Mouse (Mus musculus) MEL (cell line): Measurements from ENCODE around the gene Rab11fip3. TPM values are rescaled to one million over a fixed set of nuclear protein-coding genes. Genes with fewer than 3 reads are reported as not detected.

Source experiments
- polyA plus RNA-seq, 2 experiments: library from polyadenylated mRNA; stranded (reverse) in 1 of 2; unstranded in 1 of 2; fragments of >175 nt in 1 of 2; fragments of >200 nt in 1 of 2; gene quantifications; 2 replicates each; pipeline versions ENCODE4 v1.2.1 to v1.2.4; 2012; ENCODE audit warnings: low replicate concordance in 2 of 2, low read depth in 1 of 2; ENCODE audit not compliant: insufficient read length in 2 of 2, insufficient read depth in 1 of 2, missing spikeins in 1 of 2
- total RNA-seq: library from RNA; depleted of rRNA; stranded (reverse); fragments of 300-350 nt; gene quantifications from 2 replicates; pipeline ENCODE4 v1.2.3, GENCODE M21; 2012; rRNA removed

Gene Rab11fip3
- total and polyA plus RNA-seq, 3 experiments: 3.2 to 18.9 TPM; not detected in 1

Other genes with a start within 250 kb of the Rab11fip3 start
- gene Wdr24, start 245.9 kb downstream of the Rab11fip3 start, total RNA-seq: 29.4 and 38.8 TPM in 2 replicates
- 10 to 100 TPM in 1 of 2 experiments, not detected in 1; 35.0 TPM for gene Wdr24, start 245.9 kb downstream of the Rab11fip3 start, polyA plus RNA-seq
- 12.9 and 13.1 TPM in 2 replicates for gene Jmjd8, start 240.7 kb downstream of the Rab11fip3 start, total RNA-seq
- 10 to 100 TPM in 1 of 2 experiments, not detected in 1; 23.9 TPM for gene Jmjd8, start 240.7 kb downstream of the Rab11fip3 start, polyA plus RNA-seq
- 74.0 and 75.0 TPM in 2 replicates for gene Stub1, start 236.2 kb downstream of the Rab11fip3 start, total RNA-seq
- gene Stub1, start 236.2 kb downstream of the Rab11fip3 start, polyA plus RNA-seq: 10 to 100 TPM in 1 of 2 experiments, not detected in 1; 99.7 TPM
- 1.4 TPM in 2 replicates for gene Rhbdl1, start 232.3 kb downstream of the Rab11fip3 start, total RNA-seq
- gene Rhbdl1, start 232.3 kb downstream of the Rab11fip3 start, polyA plus RNA-seq: 1 to 10 TPM in 1 of 2 experiments, not detected in 1; 4.0 TPM
- gene Gm20683, start 227.8 kb downstream of the Rab11fip3 start, total RNA-seq: 2.8 and 4.9 TPM in 2 replicates
- 1 to 10 TPM in 1 of 2 experiments, not detected in 1; 6.8 TPM for gene Gm20683, start 227.8 kb downstream of the Rab11fip3 start, polyA plus RNA-seq
- gene Rhot2, start 224.7 kb downstream of the Rab11fip3 start, total RNA-seq: 24.9 and 29.1 TPM in 2 replicates
- 10 to 100 TPM in 1 of 2 experiments, not detected in 1; 54.5 TPM for gene Rhot2, start 224.7 kb downstream of the Rab11fip3 start, polyA plus RNA-seq
- gene Wdr90, start 208.1 kb downstream of the Rab11fip3 start, total RNA-seq: 22.5 and 23.7 TPM in 2 replicates
- gene Wdr90, start 208.1 kb downstream of the Rab11fip3 start, polyA plus RNA-seq: 10 to 100 TPM in 1 of 2 experiments, not detected in 1; 44.5 TPM
- 73.9 and 88.9 TPM in 2 replicates for gene Mcrip2, start 200.8 kb downstream of the Rab11fip3 start, total RNA-seq
- gene Mcrip2, start 200.8 kb downstream of the Rab11fip3 start, polyA plus RNA-seq: 100 to 1,000 TPM; 107 to 281 TPM
- gene Mettl26, start 194.5 kb downstream of the Rab11fip3 start, total RNA-seq: 31.7 and 33.6 TPM in 2 replicates
- gene Mettl26, start 194.5 kb downstream of the Rab11fip3 start, polyA plus RNA-seq: 10 to 100 TPM in 1 of 2 experiments, not detected in 1; 50.6 TPM
- 0.13 and 0.19 TPM in 2 replicates for gene Wfikkn1, start 188.7 kb downstream of the Rab11fip3 start, total RNA-seq
- under 1 TPM in 1 of 2 experiments, not detected in 1; 0.53 TPM for gene Wfikkn1, start 188.7 kb downstream of the Rab11fip3 start, polyA plus RNA-seq
- gene Rab40c, start 149.8 kb downstream of the Rab11fip3 start, total RNA-seq: 3.7 and 4.8 TPM in 2 replicates
- gene Rab40c, start 149.8 kb downstream of the Rab11fip3 start, polyA plus RNA-seq: 10 to 100 TPM in 1 of 2 experiments, not detected in 1; 23.2 TPM
- 50.7 and 67.8 TPM in 2 replicates for gene Pigq, start 124.6 kb downstream of the Rab11fip3 start, total RNA-seq
- gene Pigq, start 124.6 kb downstream of the Rab11fip3 start, polyA plus RNA-seq: 100 to 1,000 TPM; 193 to 825 TPM
- 0.16 and 0.23 TPM in 2 replicates for gene Nhlrc4, start 124.6 kb downstream of the Rab11fip3 start, total RNA-seq
- under 1 TPM in 1 of 2 experiments, not detected in 1; 0.19 TPM for gene Nhlrc4, start 124.6 kb downstream of the Rab11fip3 start, polyA plus RNA-seq
- gene A930017K11Rik, start 117.0 kb downstream of the Rab11fip3 start, total RNA-seq: not detected in 2 replicates
- gene A930017K11Rik, start 117.0 kb downstream of the Rab11fip3 start, polyA plus RNA-seq: not detected
- 5.6 and 6.2 TPM in 2 replicates for gene Capn15, start 83.8 kb downstream of the Rab11fip3 start, total RNA-seq
- gene Capn15, start 83.8 kb downstream of the Rab11fip3 start, polyA plus RNA-seq: 10 to 100 TPM in 1 of 2 experiments, not detected in 1; 16.2 TPM
- 6.5 TPM in 2 replicates for gene Decr2, start 20.8 kb upstream of the Rab11fip3 start, total RNA-seq
- 10 to 100 TPM in 1 of 2 experiments, not detected in 1; 11.3 TPM for gene Decr2, start 20.8 kb upstream of the Rab11fip3 start, polyA plus RNA-seq
- 89.1 and 115 TPM in 2 replicates for gene Nme4, start 26.0 kb upstream of the Rab11fip3 start, total RNA-seq
- gene Nme4, start 26.0 kb upstream of the Rab11fip3 start, polyA plus RNA-seq: 100 to 1,000 TPM; 125 to 430 TPM
- gene Tmem8, start 43.7 kb upstream of the Rab11fip3 start, total RNA-seq: 4.4 and 4.7 TPM in 2 replicates
- 10 to 100 TPM in 1 of 2 experiments, not detected in 1; 16.7 TPM for gene Tmem8, start 43.7 kb upstream of the Rab11fip3 start, polyA plus RNA-seq
- gene Mrpl28, start 53.9 kb upstream of the Rab11fip3 start, total RNA-seq: 164 and 165 TPM in 2 replicates
- 100 to 1,000 TPM; 148 to 174 TPM for gene Mrpl28, start 53.9 kb upstream of the Rab11fip3 start, polyA plus RNA-seq
- 32.1 and 33.5 TPM in 2 replicates for gene Axin1, start 69.1 kb upstream of the Rab11fip3 start, total RNA-seq
- 10 to 100 TPM in 1 of 2 experiments, not detected in 1; 54.2 TPM for gene Axin1, start 69.1 kb upstream of the Rab11fip3 start, polyA plus RNA-seq
- gene Pdia2, start 129.5 kb upstream of the Rab11fip3 start, total RNA-seq: 11.2 and 12.5 TPM in 2 replicates
- 10 to 100 TPM in 1 of 2 experiments, not detected in 1; 13.6 TPM for gene Pdia2, start 129.5 kb upstream of the Rab11fip3 start, polyA plus RNA-seq
- gene Rgs11, start 133.4 kb upstream of the Rab11fip3 start, total RNA-seq: 8.5 and 11.4 TPM in 2 replicates
- gene Rgs11, start 133.4 kb upstream of the Rab11fip3 start, polyA plus RNA-seq: 10 to 100 TPM in 1 of 2 experiments, not detected in 1; 32.6 TPM
- gene Arhgdig, start 138.2 kb upstream of the Rab11fip3 start, total RNA-seq: 75.7 and 76.3 TPM in 2 replicates
- gene Arhgdig, start 138.2 kb upstream of the Rab11fip3 start, polyA plus RNA-seq: 10 to 100 TPM in 1 of 2 experiments, not detected in 1; 97.0 TPM
- gene Fam234a, start 174.7 kb upstream of the Rab11fip3 start, total RNA-seq: not detected in 2 replicates
- under 1 TPM in 1 of 2 experiments, not detected in 1; 0.10 TPM for gene Fam234a, start 174.7 kb upstream of the Rab11fip3 start, polyA plus RNA-seq
- gene Luc7l, start 183.3 kb upstream of the Rab11fip3 start, total RNA-seq: 54.3 and 58.4 TPM in 2 replicates
- gene Luc7l, start 183.3 kb upstream of the Rab11fip3 start, polyA plus RNA-seq: 10 to 100 TPM in 1 of 2 experiments, not detected in 1; 59.2 TPM